Mouse (Mus musculus): ENCODE measurements at regions not wholly inside any gene's neighbourhood (a gene's known extent, or its start where the extent isn't known, plus 50 kb on each side); places are given as distances from the start of the nearest gene placed in this dataset.

DNA sequence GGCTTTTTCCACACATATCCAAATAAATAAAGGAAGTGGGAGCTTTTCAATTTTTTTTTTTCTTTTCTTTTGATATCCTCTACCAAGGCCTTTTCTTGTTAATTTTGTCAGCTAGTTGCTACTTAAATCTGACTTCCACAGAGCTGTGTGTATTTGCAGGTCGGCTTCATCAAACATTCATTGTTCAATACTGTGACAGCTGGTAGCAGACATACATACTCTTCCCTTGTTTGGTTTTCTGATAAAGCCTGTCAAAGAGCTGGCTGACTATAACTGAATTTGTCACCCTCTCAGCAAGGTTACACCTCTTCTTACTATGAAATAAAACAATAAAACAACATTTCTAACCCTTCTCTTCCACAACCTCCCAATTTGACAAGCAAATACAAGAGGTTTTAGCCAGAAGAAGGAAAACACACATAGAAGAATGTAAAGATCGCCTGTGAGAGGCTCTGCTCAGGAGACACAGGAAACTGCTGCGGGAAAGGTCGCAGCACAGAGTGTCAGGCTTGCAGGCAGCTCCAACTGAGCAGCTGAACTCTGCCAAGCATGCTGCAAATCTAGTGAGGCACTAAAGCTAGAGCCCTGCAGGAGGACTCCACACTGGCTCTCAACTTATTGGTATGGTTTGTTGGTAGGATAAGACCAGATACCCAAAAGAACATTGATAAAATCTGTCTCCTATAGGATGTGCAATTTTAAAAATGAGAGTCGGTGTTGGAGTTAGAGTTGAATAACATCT is 205.2 kb upstream of the Tle4 start:
- Histone ChIP-seq H3K27ac (replicated peaks) (no peak overlapping the region), H3K4me3 (no peak overlapping the region)

DNA sequence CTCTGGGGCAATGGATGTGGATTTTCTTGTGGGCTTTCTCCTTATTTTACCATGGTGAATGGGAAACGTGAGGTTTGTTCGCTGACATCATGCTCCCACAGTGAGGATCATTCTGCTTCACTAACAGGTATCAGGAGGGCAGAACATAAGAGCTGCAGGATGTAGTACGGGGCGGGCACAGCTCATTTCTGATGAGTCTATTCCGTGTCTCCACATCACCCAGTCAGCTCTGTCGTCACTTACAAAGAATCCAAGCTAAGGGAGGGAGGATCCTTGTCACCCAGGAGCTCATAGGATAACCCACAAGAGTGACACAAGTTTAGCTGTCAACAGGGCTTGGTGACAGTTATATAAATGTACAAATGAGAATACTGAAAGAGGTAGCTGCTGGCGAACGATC is 203.8 kb upstream of the Tle4 start:
- H3K27me3 ChIP-seq = 0 out of 2 replicates have a peak, but pooled peaks cover 7% of the 10 kb centered on the region
- H3K9me3 ChIP-seq = no peaks in the 10 kb centered on the region
- no peak overlapping the region for H3K9ac ChIP-seq
- no peaks in the 10 kb centered on the region for H3K36me3 ChIP-seq
- 74% methylated on average over 8 of the region's 8 CpGs for WGBS
- no peak overlapping the region for H3K4me3 ChIP-seq
- 0 out of 2 replicates have a peak, but pooled peaks cover 9% of the 10 kb centered on the region for H3K4me1 ChIP-seq (replicated peaks)
- no peak overlapping the region for H3K4me2 ChIP-seq
- H3K27ac ChIP-seq (replicated peaks) = no peak overlapping the region
- ATAC-seq (ENCODE audit: low FRiP score, low read depth) = no peak

More for the DNA sequence above, 205.2 kb upstream of the Tle4 start:
- no peaks in the 10 kb centered on the region for H3K9me3 ChIP-seq
- no peak overlapping the region for H3K9ac ChIP-seq
- H3K36me3 ChIP-seq = no peaks in the 10 kb centered on the region
- WGBS = 30% methylated on average over 5 of the region's 5 CpGs
- no peak overlapping the region for H3K4me2 ChIP-seq
- H3K4me1 ChIP-seq (replicated peaks) = 0 out of 2 replicates have a peak, but pooled peaks cover 9% of the 10 kb centered on the region
- no peak for ATAC-seq (ENCODE audit: low FRiP score, low read depth)
- 0 out of 2 replicates have a peak, but pooled peaks cover 6% of the 10 kb centered on the region for H3K27me3 ChIP-seq

DNA sequence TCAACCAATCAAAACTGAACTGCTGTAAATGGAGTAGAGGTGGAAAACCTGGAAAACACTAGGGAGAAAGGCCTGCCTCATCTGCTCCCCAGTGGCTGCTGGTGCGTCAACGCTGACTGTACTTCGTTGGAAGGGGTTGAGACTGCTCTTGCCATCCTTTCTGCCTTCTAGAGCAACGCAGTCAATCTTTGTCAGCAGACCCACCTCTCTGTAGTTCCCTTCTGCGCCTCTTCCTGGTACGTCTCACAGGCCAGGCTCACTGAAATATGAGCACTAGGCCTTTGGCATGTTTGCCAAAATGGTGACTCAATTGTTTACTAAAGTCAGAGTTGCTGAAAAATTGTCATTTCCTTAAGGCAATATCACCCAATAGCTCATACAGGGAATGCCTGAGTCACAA is 201.2 kb upstream of the Tle4 start:
- WGBS = 80% methylated on average over 6 of the region's 6 CpGs
- H3K4me3 ChIP-seq = no peak overlapping the region

DNA sequence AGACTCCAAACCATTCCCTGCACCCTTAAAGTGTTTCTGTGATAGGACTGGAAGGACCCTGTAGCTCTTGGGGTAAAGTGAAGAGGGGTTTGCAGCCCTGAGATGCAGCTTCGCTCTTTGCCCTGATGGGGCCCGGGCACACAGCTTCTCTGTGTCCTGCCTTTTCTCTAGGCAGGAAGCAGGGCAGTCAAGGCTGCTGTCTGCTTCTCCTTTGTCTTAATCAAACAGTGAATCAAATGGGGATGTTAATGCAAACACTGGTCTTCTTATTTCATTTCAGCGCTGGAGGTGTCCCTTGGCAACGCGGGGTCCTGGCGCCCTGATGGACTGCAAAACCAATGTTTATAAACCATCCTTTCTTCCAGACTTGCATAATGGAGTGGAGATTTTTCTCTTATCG is 200.6 kb upstream of the Tle4 start:
- no peak overlapping the region for H3K4me2 ChIP-seq
- no peak overlapping the region for H3K9ac ChIP-seq
- no peak overlapping the region for H3K4me3 ChIP-seq
- peak; percentile 51; the same call in 1 of the 2 replicates for ATAC-seq (ENCODE audit: low FRiP score, low read depth)
- 0 out of 2 replicates have a peak, but pooled peaks cover 9% of the 10 kb centered on the region for H3K4me1 ChIP-seq (replicated peaks)
- H3K27me3 ChIP-seq = 0 out of 2 replicates have a peak, but pooled peaks cover 11% of the 10 kb centered on the region
- H3K36me3 ChIP-seq = no peaks in the 10 kb centered on the region
- no peaks in the 10 kb centered on the region for H3K9me3 ChIP-seq
- no peak overlapping the region for H3K27ac ChIP-seq (replicated peaks)
- WGBS = 66% methylated on average over 7 of the region's 7 CpGs

More for the DNA sequence above, 201.2 kb upstream of the Tle4 start:
- Histone ChIP-seq H3K9me3 (no peaks in the 10 kb centered on the region), H3K4me1 (replicated peaks) (0 out of 2 replicates have a peak, but pooled peaks cover 9% of the 10 kb centered on the region), H3K36me3 (no peaks in the 10 kb centered on the region), H3K27ac (replicated peaks) (no peak overlapping the region), H3K9ac (no peak overlapping the region), H3K27me3 (0 out of 2 replicates have a peak, but pooled peaks cover 11% of the 10 kb centered on the region), H3K4me2 (no peak overlapping the region)
- no peak for ATAC-seq (ENCODE audit: low FRiP score, low read depth)

DNA sequence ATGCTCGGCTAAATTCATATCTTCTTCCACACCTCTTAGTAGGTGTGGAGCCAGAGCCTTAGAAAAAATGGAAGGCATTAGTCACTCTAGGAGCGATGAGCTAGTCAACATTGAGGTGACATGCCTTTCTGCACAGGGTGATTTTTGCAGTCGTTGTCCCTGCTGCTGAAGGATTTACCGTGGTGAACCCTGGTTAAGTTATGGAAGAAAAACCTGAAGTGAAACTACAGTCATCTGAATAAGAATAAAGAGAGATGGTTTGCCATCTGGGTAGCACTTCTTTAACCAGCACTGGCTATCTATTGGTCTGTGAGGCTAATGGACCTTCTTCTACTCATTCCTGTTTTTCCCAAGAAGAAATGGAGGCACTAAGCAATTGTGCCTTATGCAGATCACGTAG is 198.1 kb upstream of the Tle4 start:
- H3K4me1 ChIP-seq (replicated peaks) = no peaks in the 10 kb centered on the region
- no peaks in the 10 kb centered on the region for H3K9me3 ChIP-seq
- no peak overlapping the region for H3K27ac ChIP-seq (replicated peaks)
- ATAC-seq (ENCODE audit: low FRiP score, low read depth) = no peak
- no peaks in the 10 kb centered on the region for H3K36me3 ChIP-seq
- no peak overlapping the region for H3K4me2 ChIP-seq
- WGBS = 94% methylated on average over 5 of the region's 5 CpGs
- no peak overlapping the region for H3K4me3 ChIP-seq
- H3K27me3 ChIP-seq = 0 out of 2 replicates have a peak, but pooled peaks cover 11% of the 10 kb centered on the region
- H3K9ac ChIP-seq = no peak overlapping the region

DNA sequence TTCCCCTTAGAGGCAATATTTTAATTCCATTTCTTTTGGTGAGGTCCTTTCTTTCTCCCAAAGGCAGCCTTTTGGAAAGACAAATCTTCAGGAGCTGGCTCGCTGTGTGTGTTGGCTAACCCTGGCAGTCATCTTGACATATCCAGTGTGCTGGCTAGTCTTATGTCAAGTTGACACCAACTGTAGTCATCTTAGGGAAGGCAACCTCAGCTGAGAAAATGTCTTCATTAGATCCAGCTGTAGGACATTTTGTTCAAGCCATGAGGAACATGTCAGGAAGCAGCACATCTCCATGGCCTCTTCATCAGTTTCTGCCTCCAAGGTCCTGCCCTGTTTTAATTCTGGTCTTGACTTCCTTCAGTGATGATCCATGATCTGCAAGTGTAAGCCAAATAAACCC is 192.1 kb upstream of the Tle4 start:
- Histone ChIP-seq H3K4me3 (no peak overlapping the region), H3K4me2 (no peak overlapping the region), H3K27ac (replicated peaks) (no peak overlapping the region), H3K27me3 (no peaks in the 10 kb centered on the region), H3K36me3 (no peaks in the 10 kb centered on the region), H3K9ac (no peak overlapping the region), H3K4me1 (replicated peaks) (no peaks in the 10 kb centered on the region), H3K9me3 (no peaks in the 10 kb centered on the region)
- ATAC-seq (ENCODE audit: low FRiP score, low read depth) = no peak
- WGBS = 100% methylated on average over 1 of the region's 1 CpGs

DNA sequence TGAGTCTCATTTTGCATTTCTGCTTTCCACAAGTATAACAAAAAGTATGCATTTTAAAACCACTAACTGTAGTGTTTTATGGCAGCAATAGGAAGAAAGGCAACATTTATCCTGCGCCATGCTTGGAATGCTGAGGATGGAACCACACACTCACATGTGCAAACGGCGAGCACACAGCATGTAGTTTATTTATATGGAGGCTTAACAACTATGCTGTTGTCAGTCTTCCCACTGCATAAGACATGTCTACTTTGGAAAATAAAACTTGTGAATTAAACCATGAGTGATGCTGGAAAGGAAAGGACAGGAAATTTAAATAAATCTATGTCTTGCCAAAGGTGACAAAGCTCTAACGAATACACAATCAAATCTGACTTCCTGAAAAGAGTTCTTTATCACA is 190.8 kb upstream of the Tle4 start:
- Histone ChIP-seq H3K27me3 (no peaks in the 10 kb centered on the region), H3K27ac (replicated peaks) (no peak overlapping the region), H3K4me1 (replicated peaks) (no peaks in the 10 kb centered on the region), H3K36me3 (no peaks in the 10 kb centered on the region), H3K4me3 (no peak overlapping the region), H3K4me2 (no peak overlapping the region), H3K9ac (no peak overlapping the region), H3K9me3 (no peaks in the 10 kb centered on the region)
- ATAC-seq (ENCODE audit: low FRiP score, low read depth) = no peak
- 85% methylated on average over 4 of the region's 4 CpGs for WGBS

DNA sequence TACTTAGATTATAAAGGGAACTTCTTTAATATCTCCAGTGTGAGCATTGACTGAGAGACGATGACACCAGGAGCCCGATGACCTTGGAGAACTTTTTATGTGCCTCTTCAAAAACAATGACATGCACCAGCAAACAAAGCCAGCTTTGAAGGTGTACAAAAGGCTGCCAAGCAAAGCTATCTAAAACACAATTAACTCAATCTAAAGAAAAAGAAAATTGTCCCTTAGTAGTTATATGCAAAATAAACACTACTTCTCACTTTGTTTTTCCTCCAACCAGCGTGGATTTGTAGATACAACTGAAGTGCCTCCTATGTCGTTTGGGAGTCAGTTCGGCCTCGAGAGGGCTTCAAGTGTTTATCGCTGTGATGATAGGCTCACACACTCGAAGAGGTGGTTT is 189.0 kb upstream of the Tle4 start:
- Histone ChIP-seq H3K36me3 (no peaks in the 10 kb centered on the region), H3K4me3 (no peak overlapping the region), H3K27me3 (no peaks in the 10 kb centered on the region), H3K4me1 (replicated peaks) (no peaks in the 10 kb centered on the region), H3K4me2 (no peak overlapping the region), H3K27ac (replicated peaks) (no peak overlapping the region), H3K9me3 (no peaks in the 10 kb centered on the region), H3K9ac (no peak overlapping the region)
- WGBS = 89% methylated on average over 8 of the region's 8 CpGs
- no peak for ATAC-seq (ENCODE audit: low FRiP score, low read depth)

DNA sequence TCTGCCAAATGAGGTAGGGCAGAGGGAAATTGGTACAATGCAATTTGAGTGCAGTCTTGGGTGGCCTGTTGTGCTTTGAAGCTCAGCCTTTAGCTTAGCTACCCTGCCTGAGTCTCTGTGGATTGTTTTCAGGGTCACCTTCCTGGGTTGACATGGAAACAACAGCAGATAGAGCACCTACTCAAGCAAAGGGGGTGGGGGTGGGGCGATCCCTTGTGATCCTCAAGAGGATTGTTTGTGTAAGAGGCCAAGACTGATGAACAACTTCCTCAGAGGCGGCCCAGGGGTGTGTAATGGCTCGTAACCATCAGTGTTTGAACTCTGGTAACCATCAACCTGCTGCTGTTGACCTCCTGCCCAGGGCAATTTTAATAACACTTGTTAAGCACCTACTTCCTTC is 187.8 kb upstream of the Tle4 start:
- no peak for ATAC-seq (ENCODE audit: low FRiP score, low read depth)
- H3K9ac ChIP-seq = no peak overlapping the region
- no peaks in the 10 kb centered on the region for H3K36me3 ChIP-seq
- H3K27me3 ChIP-seq = no peaks in the 10 kb centered on the region
- no peak overlapping the region for H3K4me3 ChIP-seq
- no peaks in the 10 kb centered on the region for H3K9me3 ChIP-seq
- no peak overlapping the region for H3K4me2 ChIP-seq
- no peak overlapping the region for H3K27ac ChIP-seq (replicated peaks)
- no peaks in the 10 kb centered on the region for H3K4me1 ChIP-seq (replicated peaks)
- WGBS = 60% methylated on average over 3 of the region's 3 CpGs

DNA sequence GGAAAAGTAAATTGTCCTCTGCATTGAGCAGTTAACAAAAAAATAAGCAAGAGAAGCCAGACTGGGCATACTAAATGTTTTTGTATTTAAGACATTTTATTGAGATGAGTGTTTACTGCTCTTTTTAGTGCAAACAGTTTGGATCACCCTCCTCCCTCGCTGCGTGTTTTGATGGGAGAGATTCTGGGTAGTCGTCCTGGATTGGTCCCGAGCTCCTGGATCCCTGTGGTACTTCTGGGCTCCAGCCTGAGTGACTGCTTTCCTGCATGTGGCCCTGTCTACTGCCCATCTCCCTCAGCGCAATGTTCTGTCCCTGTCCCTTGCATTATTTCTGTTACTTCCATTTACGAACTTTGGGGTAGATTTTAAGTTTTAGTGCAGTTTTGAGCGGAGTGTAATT is 179.9 kb upstream of the Tle4 start:
- WGBS = 26% methylated on average over 7 of the region's 7 CpGs
- Histone ChIP-seq H3K4me3 (peak overlapping the region; percentile 4; the same call in 1 of the 2 replicates), H3K4me2 (peak overlapping the region; percentile 33), H3K36me3 (no peaks in the 10 kb centered on the region), H3K27me3 (peaks cover 3% of the 10 kb centered on the region; the same call in 1 of the 2 replicates), H3K4me1 (replicated peaks) (peaks cover 10% of the 10 kb centered on the region), H3K9ac (no peak overlapping the region), H3K9me3 (no peaks in the 10 kb centered on the region), H3K27ac (replicated peaks) (no peak overlapping the region)
- peak; percentile 27; the same call in 1 of the 2 replicates for ATAC-seq (ENCODE audit: low FRiP score, low read depth)

DNA sequence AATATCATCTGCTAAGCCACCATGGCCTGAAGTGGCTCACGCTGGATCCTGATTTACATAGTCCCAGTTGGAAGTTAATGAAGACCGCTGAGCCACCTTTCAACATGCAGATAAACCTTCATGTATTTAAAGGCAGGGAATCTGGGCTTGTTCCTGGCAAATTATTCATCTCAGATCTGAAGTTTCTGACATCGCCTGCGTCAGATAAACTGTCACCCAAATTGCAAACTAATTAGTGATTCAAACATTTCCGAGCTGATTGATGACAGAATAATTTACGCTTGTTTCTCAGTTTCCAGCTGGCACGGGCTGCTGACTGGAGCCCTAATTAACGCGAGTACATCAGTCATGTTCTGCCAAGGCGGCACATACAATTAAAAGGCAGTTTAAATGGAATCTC is 179.3 kb upstream of the Tle4 start:
- Histone ChIP-seq H3K27ac (replicated peaks) (no peak overlapping the region), H3K9me3 (no peaks in the 10 kb centered on the region), H3K27me3 (peaks cover 5% of the 10 kb centered on the region; the same call in 1 of the 2 replicates), H3K36me3 (no peaks in the 10 kb centered on the region), H3K4me3 (peak overlapping the region; percentile 4), H3K4me2 (peak overlapping the region; percentile 33), H3K9ac (no peak overlapping the region), H3K4me1 (replicated peaks) (peaks cover 10% of the 10 kb centered on the region)
- peak; percentile 89 for ATAC-seq (ENCODE audit: low FRiP score, low read depth)
- WGBS = 4% methylated on average over 10 of the region's 10 CpGs

DNA sequence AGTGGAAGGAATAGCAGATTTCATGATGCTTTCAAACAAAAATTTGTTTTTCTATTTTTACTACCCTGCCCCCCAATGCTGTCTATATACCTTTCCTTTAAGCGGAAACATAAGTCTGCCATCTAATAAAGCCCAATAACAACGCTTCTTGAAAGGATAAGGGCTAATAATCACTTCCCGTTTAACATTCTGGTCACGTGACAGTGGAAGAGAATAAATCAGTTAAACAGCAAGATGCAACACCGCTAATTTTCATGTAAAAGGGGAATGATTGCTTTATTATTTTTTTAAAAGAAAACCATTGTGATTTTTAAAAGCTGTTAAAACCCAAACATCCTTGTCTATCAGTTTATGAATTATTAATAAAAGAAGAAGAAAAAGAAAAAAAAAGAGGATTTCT is 178.9 kb upstream of the Tle4 start:
- H3K4me2 ChIP-seq = peak overlapping the region; percentile 33
- no peak overlapping the region for H3K9ac ChIP-seq
- peaks cover 10% of the 10 kb centered on the region for H3K4me1 ChIP-seq (replicated peaks)
- no peak for ATAC-seq (ENCODE audit: low FRiP score, low read depth)
- WGBS = 25% methylated on average over 5 of the region's 5 CpGs
- peaks cover 5% of the 10 kb centered on the region; the same call in 1 of the 2 replicates for H3K27me3 ChIP-seq
- no peaks in the 10 kb centered on the region for H3K9me3 ChIP-seq
- H3K4me3 ChIP-seq = no peak overlapping the region
- no peaks in the 10 kb centered on the region for H3K36me3 ChIP-seq
- H3K27ac ChIP-seq (replicated peaks) = no peak overlapping the region

Data from hindbrain, embryonic 15.5 days (tissue).